Mouse (Mus musculus) MN1 (cell line): Measurements from ENCODE around the gene Ndc1.

Experiments used
- DNase-seq: peaks from one replicate; pipeline ENCODE4 v3.0.0-alpha.2; 2016; ENCODE audit warnings: low spot score

Gene Ndc1

DNA sequence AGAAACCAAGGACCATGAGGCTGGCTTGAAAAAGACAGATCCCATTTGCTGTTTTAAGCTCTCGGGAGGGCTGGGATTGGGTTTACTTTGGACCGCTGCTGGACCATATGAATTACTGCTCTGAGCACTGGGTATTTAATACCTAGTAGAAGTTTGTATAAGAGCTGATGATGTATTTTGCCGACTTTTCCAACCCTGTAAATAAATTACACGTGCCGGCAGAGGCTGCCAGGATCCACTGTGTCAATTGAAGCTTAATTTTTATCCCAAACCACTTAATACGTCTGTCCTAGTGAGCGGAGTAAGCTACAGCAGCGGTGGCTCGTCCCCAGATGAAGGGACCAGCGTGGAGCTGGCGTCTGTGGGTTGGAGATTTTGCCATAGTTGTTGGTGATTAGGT, 74.7 kb downstream of the Ndc1 start:
- no peak for DNase-seq

GRCm38 (mm10) chr4:107442891-107443483, 75.4 kb downstream of the Ndc1 start:
- no peak for DNase-seq

GRCm38 (mm10) chr4:107443621-107444020, 76.0 kb downstream of the Ndc1 start:
- DNase-seq, result no peak

DNA sequence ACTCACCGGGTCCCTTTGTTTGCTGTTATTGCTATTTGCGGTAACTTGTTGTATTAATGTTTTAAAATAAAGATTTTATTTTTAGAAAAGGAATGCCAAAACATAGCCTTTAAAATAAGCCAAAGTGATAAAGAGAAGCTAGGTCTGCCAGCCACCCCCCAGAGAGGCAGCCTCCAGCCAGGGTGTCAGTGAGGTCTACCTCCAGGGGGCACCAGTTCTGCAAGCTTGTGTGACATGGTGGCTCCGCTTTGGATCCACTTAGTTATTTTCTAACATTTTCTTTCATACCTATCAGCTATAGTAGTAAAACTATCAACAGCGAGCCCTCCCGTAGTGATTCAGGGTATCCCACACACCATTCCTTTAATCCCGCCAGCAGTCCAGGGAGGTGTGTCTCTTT, 80.9 kb downstream of the Ndc1 start:
- DNase-seq, result no peak

GRCm38 (mm10) chr4:107449519-107449918, 81.9 kb downstream of the Ndc1 start:
- no peak for DNase-seq

GRCm38 (mm10) chr4:107452266-107453015, 84.9 kb downstream of the Ndc1 start:
- DNase-seq, result peak; percentile 58

- DNase-seq, result peak; percentile 90
These were observed 85.8 kb downstream of the Ndc1 start for GRCm38 (mm10) chr4:107453141-107453984.

DNA sequence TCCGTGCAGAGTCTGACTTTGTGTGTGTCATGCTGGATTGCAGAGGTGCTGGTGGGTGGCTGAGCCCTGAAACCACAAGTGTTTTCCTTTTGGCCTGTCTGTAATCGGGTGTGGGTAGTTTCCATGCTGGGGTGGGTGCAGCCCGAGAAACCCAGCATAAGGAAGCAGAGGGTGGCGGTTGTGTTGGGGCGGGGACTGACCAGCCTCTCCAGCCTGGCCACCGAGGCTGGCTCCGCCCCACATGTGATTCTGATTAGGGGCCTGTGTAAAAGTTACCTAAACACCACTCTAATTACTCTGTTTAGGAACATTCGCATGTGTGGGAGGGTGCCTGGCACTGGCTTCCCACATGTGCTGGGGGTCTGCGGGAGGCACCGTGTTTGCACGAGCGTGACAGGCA, 90.0 kb downstream of the Ndc1 start:
- no peak for DNase-seq

GRCm38 (mm10) chr4:107458907-107459306, 91.3 kb downstream of the Ndc1 start:
- no peak for DNase-seq

- DNase-seq, result no peak
These were observed 91.9 kb downstream of the Ndc1 start for GRCm38 (mm10) chr4:107459461-107459860.

DNA sequence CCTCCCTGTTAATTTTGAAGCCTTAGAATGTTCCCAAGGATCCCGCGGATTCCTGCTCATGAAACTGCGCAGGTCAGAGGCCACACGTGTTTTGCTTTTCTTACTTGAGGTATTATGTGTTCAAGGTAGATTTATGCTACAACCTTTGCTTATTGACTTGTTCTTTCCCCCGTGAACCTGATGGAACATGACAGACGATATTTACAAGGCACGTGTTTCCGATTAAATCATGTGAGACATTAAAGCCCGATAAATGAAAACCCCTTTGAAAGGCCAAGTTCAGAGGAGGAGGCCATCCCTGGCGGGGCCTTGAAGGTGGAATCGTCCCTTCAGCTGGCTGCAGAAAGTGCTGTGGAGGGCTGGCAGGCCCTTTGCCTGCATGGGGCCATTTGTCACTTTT, 92.9 kb downstream of the Ndc1 start:
- no peak for DNase-seq
